Mouse (Mus musculus) testis, postnatal 10 days (tissue): Measurements from ENCODE around the gene Zfp462.
"Not testable (repeated sequence)": the region's sequence is repeated elsewhere in the genome, so short reads cannot be mapped to it uniquely, and the experiment has no call there.

Experiments used
- DNase-seq: peaks from one replicate; pipeline ENCODE4 v3.0.0; 2021; ENCODE audit warnings: low spot score

Gene Zfp462

GRCm38 (mm10) chr4:54944921-54945430 is at the start of gene Zfp462:
TSS of gene Zfp462 (plus strand) at chr4:54945048.
- peak; percentile 65 for DNase-seq

DNA sequence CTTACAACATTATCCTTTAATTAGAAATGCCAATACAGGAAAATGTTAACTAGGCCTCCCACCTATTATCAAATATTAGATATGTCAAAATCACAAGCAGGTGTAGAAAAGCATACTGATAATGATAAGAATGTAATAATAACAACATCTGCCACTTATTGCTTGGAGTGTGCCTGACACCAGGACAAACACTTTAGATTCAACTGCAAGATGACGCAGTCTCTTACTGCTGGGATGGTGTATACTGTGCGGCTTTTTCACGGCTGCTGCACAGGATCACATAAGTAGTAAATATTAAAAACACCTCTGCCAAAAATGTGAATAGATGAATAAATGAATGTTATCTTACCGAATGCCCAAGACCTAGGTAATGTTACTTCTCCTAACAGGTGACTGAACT is 48.8 kb upstream of the Zfp462 start:
- DNase-seq, result no peak

DNA sequence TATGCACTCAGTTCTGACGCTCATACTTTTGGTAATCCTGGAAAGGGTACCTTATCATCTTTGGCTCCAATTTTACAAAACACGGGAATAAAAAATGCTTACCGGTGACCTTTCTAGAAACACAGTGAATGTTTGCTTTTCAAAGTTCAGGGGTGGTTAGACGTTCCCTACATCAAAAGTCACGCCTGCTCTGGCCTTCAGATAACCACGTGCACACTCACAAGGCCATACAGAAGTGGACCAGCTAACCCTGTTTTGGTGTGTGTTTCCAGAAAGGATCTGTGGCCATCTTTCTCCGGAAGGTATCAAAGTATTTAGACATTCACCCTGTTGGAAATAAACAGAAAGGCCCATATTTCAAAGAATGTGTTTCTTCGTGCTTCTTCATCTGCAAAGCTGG is 40.2 kb upstream of the Zfp462 start:
- DNase-seq, result no peak

DNA sequence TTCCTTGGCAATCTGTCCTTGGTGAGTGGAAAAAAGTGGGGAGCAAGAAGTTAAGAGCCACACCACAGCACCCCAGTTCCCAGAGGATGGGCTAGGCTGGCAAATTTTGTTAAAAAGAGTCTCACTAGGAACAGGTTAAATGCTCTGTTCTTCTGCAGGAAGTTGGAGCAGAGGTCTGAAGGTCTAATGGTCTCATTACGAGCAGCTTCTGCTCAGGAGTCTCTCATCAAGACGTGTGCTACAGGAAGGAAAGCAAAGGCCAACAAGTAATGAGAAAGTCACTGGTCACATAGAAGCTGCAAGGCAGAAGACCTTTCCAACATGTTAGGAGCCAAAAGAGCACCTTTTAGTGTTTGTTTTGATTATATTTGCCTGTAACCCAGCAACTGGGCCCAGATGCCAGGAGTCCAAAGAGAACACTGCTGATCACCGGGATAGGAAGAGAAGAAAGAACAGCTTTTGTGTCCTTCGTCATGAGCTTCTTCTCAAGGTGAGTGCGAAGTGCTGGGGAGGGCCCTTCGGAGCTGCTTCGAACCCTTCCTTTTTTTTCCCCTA is 39.4 kb upstream of the Zfp462 start:
- DNase-seq, result no peak

DNA sequence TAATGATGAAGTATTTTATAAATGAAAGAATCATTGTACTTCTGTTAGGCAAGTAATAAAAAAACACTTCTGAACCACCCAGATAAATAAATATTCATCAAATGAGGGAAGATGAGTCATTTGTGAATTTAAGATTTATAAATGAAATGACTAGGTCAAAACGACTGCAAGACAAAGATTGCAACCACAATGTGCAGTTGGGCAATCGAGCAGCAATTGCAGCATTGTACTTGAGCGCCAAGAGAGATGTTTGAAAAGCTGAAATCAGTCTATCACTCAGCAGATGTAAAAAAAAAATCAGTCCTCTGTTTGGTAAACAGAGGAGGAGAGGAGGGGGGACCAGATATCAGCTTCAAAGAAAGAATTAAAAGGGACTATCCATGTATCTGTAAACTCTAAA is 34.5 kb upstream of the Zfp462 start:
- no peak for DNase-seq

DNA sequence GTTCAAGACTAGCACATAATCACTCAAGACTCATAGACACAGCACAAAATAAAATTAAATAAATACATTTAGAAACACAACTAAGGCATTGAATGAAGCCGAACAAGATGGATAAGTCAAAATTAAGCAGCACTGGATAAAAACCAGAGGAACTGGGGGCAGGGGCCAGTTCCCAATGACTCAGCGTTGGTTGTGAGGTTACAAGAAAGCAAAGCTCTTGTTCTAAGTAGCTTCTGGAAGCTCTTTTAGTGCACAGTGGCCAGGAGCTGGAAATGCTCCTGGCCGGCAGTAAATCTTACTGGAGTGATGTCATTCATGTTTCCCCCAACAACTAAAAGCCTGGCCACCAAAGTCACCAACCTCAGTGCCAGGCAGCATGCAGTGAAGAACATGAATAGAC is 26.6 kb upstream of the Zfp462 start:
- DNase-seq, result no peak

- no peak for DNase-seq
Measured at GRCm38 (mm10) chr4:54923386-54923785, 21.5 kb upstream of the Zfp462 start.

- no peak for DNase-seq
Measured at GRCm38 (mm10) chr4:54924306-54924705, 20.5 kb upstream of the Zfp462 start.

GRCm38 (mm10) chr4:54926456-54926855 is 18.4 kb upstream of the Zfp462 start:
- DNase-seq, result not testable (repeated sequence)

- not testable (repeated sequence) for DNase-seq
Measured at GRCm38 (mm10) chr4:54927321-54928062, 17.4 kb upstream of the Zfp462 start.

DNA sequence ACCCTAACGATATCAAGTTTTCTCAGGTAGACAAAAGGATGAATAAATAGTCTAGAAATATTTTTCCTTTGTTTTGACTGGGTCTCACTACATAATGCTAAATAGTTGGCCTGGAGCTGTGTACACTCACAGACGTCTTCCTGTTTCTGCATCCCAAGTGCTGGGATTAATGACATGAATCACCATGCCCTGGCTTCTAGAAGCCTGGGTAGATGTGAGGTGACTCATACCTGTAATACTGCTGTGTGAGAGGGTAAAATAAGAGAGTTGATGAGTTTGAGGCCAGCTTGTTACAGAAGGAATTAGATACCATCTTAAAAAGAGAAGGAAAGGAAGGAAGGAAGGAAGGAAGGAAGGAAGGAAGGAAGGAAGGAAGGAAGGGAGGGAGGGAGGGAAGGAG is 15.2 kb upstream of the Zfp462 start:
- no peak for DNase-seq

- DNase-seq, result no peak
Measured at GRCm38 (mm10) chr4:54932668-54933067, 12.2 kb upstream of the Zfp462 start.

DNA sequence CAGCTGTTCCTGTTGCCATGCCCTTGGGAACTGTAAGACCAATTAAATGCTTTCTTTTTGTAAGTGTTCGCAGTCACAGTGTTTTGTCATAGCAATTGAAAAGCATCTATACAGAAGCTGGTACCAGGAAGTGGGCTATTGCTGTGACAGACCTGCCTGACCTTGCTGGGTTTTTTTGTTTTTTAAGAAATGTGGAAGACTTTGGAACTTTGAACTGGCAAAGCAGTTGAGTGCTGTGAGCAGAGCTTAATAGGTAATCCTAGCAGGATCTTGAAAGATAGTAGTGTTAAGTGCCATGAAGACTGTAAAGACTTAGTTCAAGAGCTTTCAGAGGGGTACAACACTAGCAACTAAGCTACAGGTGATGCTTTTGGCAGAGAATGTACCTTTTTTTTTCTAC is 7.7 kb upstream of the Zfp462 start:
- no peak for DNase-seq

DNA sequence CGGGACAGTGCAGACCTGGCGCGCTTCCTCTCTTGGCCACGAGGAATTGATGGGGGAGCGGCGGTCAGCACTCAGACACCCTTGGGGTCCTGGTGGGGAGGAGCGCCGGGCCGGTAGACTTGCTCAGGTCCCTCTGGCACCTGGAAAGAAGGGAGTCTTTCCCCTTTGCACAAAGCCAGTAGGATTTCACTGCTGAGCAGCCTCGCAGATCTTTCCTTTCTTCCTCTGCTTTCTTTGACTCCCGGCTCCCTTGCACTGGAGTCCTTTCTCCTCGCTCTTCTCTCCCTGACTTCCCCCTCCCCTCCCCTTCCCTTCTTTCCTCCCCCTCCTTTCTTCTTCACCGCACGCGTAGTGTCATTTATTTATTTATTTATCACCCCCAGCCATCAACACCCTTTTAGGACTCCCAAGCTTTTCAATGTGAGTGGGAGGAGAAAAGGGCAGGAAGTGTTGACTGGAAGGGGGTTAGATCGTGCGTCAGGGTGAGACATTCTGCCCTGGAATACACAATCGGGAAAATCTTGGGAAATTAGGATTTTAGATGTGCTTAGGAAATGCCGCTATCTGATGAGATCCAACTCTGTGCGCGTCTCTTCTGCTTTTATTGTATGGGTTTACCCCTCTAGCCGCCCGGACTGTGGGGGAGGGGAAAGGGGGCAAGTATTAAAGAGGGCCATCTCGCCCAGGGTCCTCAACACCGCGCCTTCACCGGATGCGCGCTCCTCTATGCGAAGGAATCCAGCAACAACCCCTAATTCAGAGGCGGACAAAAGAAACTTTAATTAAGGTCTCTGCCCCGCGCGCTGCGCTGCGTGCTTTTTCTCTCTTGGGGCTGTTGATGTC is 976 bp downstream of the Zfp462 start:
- DNase-seq, result peak; percentile 64

GRCm38 (mm10) chr4:54946662-54947055 is 1.8 kb downstream of the Zfp462 start:
- no peak for DNase-seq

GRCm38 (mm10) chr4:54947056-54947990 is 2.5 kb downstream of the Zfp462 start:
- DNase-seq, result peak; percentile 58

- DNase-seq, result peak; percentile 73
Measured at GRCm38 (mm10) chr4:54947991-54948615, 3.3 kb downstream of the Zfp462 start.

GRCm38 (mm10) chr4:54948616-54949560 is 4.0 kb downstream of the Zfp462 start:
- DNase-seq, result peak; percentile 78

DNA sequence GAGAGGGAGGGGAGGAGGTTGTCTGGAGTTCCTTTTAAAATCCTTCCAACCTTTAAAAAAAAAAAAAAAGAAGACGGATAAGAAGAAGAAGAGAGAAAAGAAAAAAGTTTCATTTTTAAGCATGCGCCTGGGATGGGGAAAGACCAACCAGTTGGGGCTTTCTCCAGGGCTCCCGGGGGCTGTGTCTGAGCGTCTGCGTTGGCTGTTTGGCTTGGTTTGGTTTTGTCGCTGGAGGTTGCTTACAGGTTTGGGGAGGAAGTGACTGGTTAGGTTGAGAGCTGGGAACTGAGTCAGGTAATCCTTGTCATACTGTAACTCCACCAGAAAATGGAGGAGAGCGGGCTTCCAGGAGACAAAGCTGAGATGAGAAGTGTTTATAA is 4.7 kb downstream of the Zfp462 start:
- no peak for DNase-seq

GRCm38 (mm10) chr4:54950136-54950535 is 5.3 kb downstream of the Zfp462 start:
- DNase-seq, result no peak
